Mouse (Mus musculus) thymus, adult 2 months (tissue): ENCODE results near the gene Trp53.

Source experiments
- CTCF ChIP-seq: fragments of 200-500 bp; IDR thresholded peaks from 2 replicates; pipeline ENCODE4 v1.5.1; 2012; ENCODE audit warnings: mild to moderate bottlenecking, control low read depth, low read length, moderate library complexity, borderline replicate concordance; ENCODE audit not compliant: control insufficient read depth, poor library complexity, insufficient read depth; ENCODE audit errors: extremely low read depth
- POLR2A ChIP-seq: fragments of 200-500 bp; IDR thresholded peaks from 2 replicates; pipeline ENCODE4 v1.6.1; 2012; ENCODE audit warnings: mild to moderate bottlenecking, low read length, control low read depth, moderate library complexity; ENCODE audit not compliant: control insufficient read depth, poor library complexity, insufficient read depth; ENCODE audit errors: extremely low read depth

DNA sequence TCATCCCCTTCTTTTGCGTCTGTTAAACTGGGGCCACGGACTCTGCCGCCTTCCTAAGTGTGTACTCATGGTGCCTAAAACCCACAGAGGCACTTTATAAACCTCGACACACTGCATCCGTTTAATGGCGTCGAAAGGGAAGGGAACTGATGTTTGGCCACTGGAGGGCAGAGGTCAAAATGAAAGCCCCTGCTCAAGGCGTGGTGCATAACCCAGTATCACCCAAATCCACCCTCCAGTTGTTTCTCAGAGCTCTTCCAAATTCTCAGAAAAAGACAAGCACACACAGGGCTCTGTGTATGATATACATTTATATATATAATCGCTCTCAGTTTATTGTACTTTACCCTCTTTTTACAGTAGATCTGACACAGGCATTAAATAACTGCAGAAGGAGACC lies 19.3 kb downstream of the Trp53 start:
- TF ChIP-seq CTCF (no peak), POLR2A (no peak)
